Mouse (Mus musculus): ENCODE results near the gene Polr3gl. TPM values are rescaled to one million over a fixed set of nuclear protein-coding genes. Genes with fewer than 3 reads are reported as not detected.

Polr3gl gene
- polyA plus RNA-seq, 1 experiment from 2014 or later = 12.1 TPM

- H3K9me3 ChIP-seq (ENCODE audit: control insufficient read depth, low read length) = no peaks in the 10 kb centered on the region
- DNase-seq (ENCODE audit: low spot score, missing footprints) (peak; percentile 69), ATAC-seq (ENCODE audit: low FRiP score) (no peak)
- no peak overlapping the region for H3K27ac ChIP-seq (ENCODE audit: low read depth, low read length)
- H3K9ac ChIP-seq (ENCODE audit: low read length) = no peak overlapping the region
- H3K4me3 ChIP-seq (ENCODE audit: low read depth, low read length) = no peak overlapping the region
- no peaks in the 10 kb centered on the region for H3K4me1 ChIP-seq (ENCODE audit: control insufficient read depth, insufficient read depth, low read length)
- no peak overlapping the region for H3K4me2 ChIP-seq
- H3K27me3 ChIP-seq (ENCODE audit: control insufficient read depth, insufficient read depth, low read length) = no peaks in the 10 kb centered on the region
- no peaks in the 10 kb centered on the region for H3K36me3 ChIP-seq (ENCODE audit: control insufficient read depth, insufficient read depth, low read length)
- 86% methylated on average over 11 of the region's 11 CpGs for WGBS
Observed at GRCm38 (mm10) chr3:96569966-96570605, 23.9 kb downstream of the Polr3gl start.

- H3K4me2 ChIP-seq = no peak overlapping the region
- no peaks in the 10 kb centered on the region for H3K9me3 ChIP-seq (ENCODE audit: control insufficient read depth, low read length)
- DNase-seq (ENCODE audit: low spot score, missing footprints) (no peak), ATAC-seq (ENCODE audit: low FRiP score) (no peak)
- no peak overlapping the region for H3K4me3 ChIP-seq (ENCODE audit: low read depth, low read length)
- no peaks in the 10 kb centered on the region for H3K27me3 ChIP-seq (ENCODE audit: control insufficient read depth, insufficient read depth, low read length)
- H3K4me1 ChIP-seq (ENCODE audit: control insufficient read depth, insufficient read depth, low read length) = no peaks in the 10 kb centered on the region
- 81% methylated on average over 13 of the region's 13 CpGs for WGBS
- H3K36me3 ChIP-seq (ENCODE audit: control insufficient read depth, insufficient read depth, low read length) = no peaks in the 10 kb centered on the region
- H3K9ac ChIP-seq (ENCODE audit: low read length) = no peak overlapping the region
- H3K27ac ChIP-seq (ENCODE audit: low read depth, low read length) = no peak overlapping the region
Observed at GRCm38 (mm10) chr3:96569506-96569905, 24.5 kb downstream of the Polr3gl start.

- Histone ChIP-seq H3K4me2 (no peak overlapping the region), H3K27ac (ENCODE audit: low read depth, low read length) (no peak overlapping the region), H3K4me3 (ENCODE audit: low read depth, low read length) (no peak overlapping the region), H3K27me3 (ENCODE audit: control insufficient read depth, insufficient read depth, low read length) (no peaks in the 10 kb centered on the region), H3K9ac (ENCODE audit: low read length) (no peak overlapping the region), H3K4me1 (ENCODE audit: control insufficient read depth, insufficient read depth, low read length) (no peaks in the 10 kb centered on the region), H3K9me3 (ENCODE audit: control insufficient read depth, low read length) (no peaks in the 10 kb centered on the region), H3K36me3 (ENCODE audit: control insufficient read depth, insufficient read depth, low read length) (no peaks in the 10 kb centered on the region)
- WGBS = 62% methylated on average over 8 of the region's 8 CpGs
- no peak for ATAC-seq (ENCODE audit: low FRiP score)
- no peak for DNase-seq (ENCODE audit: low spot score, missing footprints)
Observed at GRCm38 (mm10) chr3:96568605-96569004, 25.4 kb downstream of the Polr3gl start.

GRCm38 (mm10) chr3:96566661-96567450 lies 27.1 kb downstream of the Polr3gl start:
- H3K36me3 ChIP-seq (ENCODE audit: control insufficient read depth, insufficient read depth, low read length) = no peaks in the 10 kb centered on the region
- H3K4me3 ChIP-seq (ENCODE audit: low read depth, low read length) = no peak overlapping the region
- no peaks in the 10 kb centered on the region for H3K9me3 ChIP-seq (ENCODE audit: control insufficient read depth, low read length)
- no peak overlapping the region for H3K27ac ChIP-seq (ENCODE audit: low read depth, low read length)
- DNase-seq (ENCODE audit: low spot score, missing footprints) (no peak), ATAC-seq (ENCODE audit: low FRiP score) (no peak)
- H3K4me1 ChIP-seq (ENCODE audit: control insufficient read depth, insufficient read depth, low read length) = no peaks in the 10 kb centered on the region
- no peak overlapping the region for H3K4me2 ChIP-seq
- 94% methylated on average over 8 of the region's 8 CpGs for WGBS
- no peaks in the 10 kb centered on the region for H3K27me3 ChIP-seq (ENCODE audit: control insufficient read depth, insufficient read depth, low read length)
- H3K9ac ChIP-seq (ENCODE audit: low read length) = no peak overlapping the region

GRCm38 (mm10) chr3:96565105-96565504 lies 28.9 kb downstream of the Polr3gl start:
- Histone ChIP-seq H3K4me2 (no peak overlapping the region), H3K27me3 (ENCODE audit: control insufficient read depth, insufficient read depth, low read length) (no peaks in the 10 kb centered on the region), H3K36me3 (ENCODE audit: control insufficient read depth, insufficient read depth, low read length) (0 out of 2 replicates have a peak, but pooled peaks cover 3% of the 10 kb centered on the region), H3K9me3 (ENCODE audit: control insufficient read depth, low read length) (no peaks in the 10 kb centered on the region), H3K27ac (ENCODE audit: low read depth, low read length) (no peak overlapping the region), H3K4me3 (ENCODE audit: low read depth, low read length) (no peak overlapping the region), H3K9ac (ENCODE audit: low read length) (no peak overlapping the region), H3K4me1 (ENCODE audit: control insufficient read depth, insufficient read depth, low read length) (0 out of 2 replicates have a peak, but pooled peaks cover 2% of the 10 kb centered on the region)
- no peak for DNase-seq (ENCODE audit: low spot score, missing footprints)
- 85% methylated on average over 3 of the region's 3 CpGs for WGBS
- no peak for ATAC-seq (ENCODE audit: low FRiP score)

- no peak overlapping the region for H3K4me3 ChIP-seq (ENCODE audit: low read depth, low read length)
- H3K9ac ChIP-seq (ENCODE audit: low read length) = no peak overlapping the region
- DNase-seq (ENCODE audit: low spot score, missing footprints) (no peak), ATAC-seq (ENCODE audit: low FRiP score) (no peak)
- no peaks in the 10 kb centered on the region for H3K9me3 ChIP-seq (ENCODE audit: control insufficient read depth, low read length)
- H3K4me2 ChIP-seq = no peak overlapping the region
- 0 out of 2 replicates have a peak, but pooled peaks cover 5% of the 10 kb centered on the region for H3K36me3 ChIP-seq (ENCODE audit: control insufficient read depth, insufficient read depth, low read length)
- H3K27ac ChIP-seq (ENCODE audit: low read depth, low read length) = no peak overlapping the region
- 81% methylated on average over 7 of the region's 7 CpGs for WGBS
- peaks cover 6% of the 10 kb centered on the region; the same call in 1 of the 2 replicates for H3K4me1 ChIP-seq (ENCODE audit: control insufficient read depth, insufficient read depth, low read length)
- no peaks in the 10 kb centered on the region for H3K27me3 ChIP-seq (ENCODE audit: control insufficient read depth, insufficient read depth, low read length)
Observed at GRCm38 (mm10) chr3:96564633-96565032, 29.3 kb downstream of the Polr3gl start.

- H3K9ac ChIP-seq (ENCODE audit: low read length) = no peak overlapping the region
- no peak overlapping the region for H3K4me2 ChIP-seq
- DNase-seq (ENCODE audit: low spot score, missing footprints) = no peak
- H3K36me3 ChIP-seq (ENCODE audit: control insufficient read depth, insufficient read depth, low read length) = 0 out of 2 replicates have a peak, but pooled peaks cover 7% of the 10 kb centered on the region
- H3K4me1 ChIP-seq (ENCODE audit: control insufficient read depth, insufficient read depth, low read length) = peaks cover 11% of the 10 kb centered on the region; the same call in 1 of the 2 replicates
- H3K9me3 ChIP-seq (ENCODE audit: control insufficient read depth, low read length) = no peaks in the 10 kb centered on the region
- no peak overlapping the region for H3K27ac ChIP-seq (ENCODE audit: low read depth, low read length)
- no peak for ATAC-seq (ENCODE audit: low FRiP score)
- H3K27me3 ChIP-seq (ENCODE audit: control insufficient read depth, insufficient read depth, low read length) = no peaks in the 10 kb centered on the region
- H3K4me3 ChIP-seq (ENCODE audit: low read depth, low read length) = no peak overlapping the region
- 83% methylated on average over 10 of the region's 10 CpGs for WGBS
Observed at GRCm38 (mm10) chr3:96563911-96564632, 29.9 kb downstream of the Polr3gl start.

- Histone ChIP-seq H3K36me3 (ENCODE audit: control insufficient read depth, insufficient read depth, low read length) (0 out of 2 replicates have a peak, but pooled peaks cover 7% of the 10 kb centered on the region), H3K4me1 (ENCODE audit: control insufficient read depth, insufficient read depth, low read length) (peaks cover 16% of the 10 kb centered on the region; the same call in 1 of the 2 replicates), H3K9ac (ENCODE audit: low read length) (no peak overlapping the region), H3K4me3 (ENCODE audit: low read depth, low read length) (no peak overlapping the region), H3K27me3 (ENCODE audit: control insufficient read depth, insufficient read depth, low read length) (no peaks in the 10 kb centered on the region), H3K9me3 (ENCODE audit: control insufficient read depth, low read length) (no peaks in the 10 kb centered on the region), H3K4me2 (no peak overlapping the region), H3K27ac (ENCODE audit: low read depth, low read length) (no peak overlapping the region)
- WGBS = 94% methylated on average over 8 of the region's 8 CpGs
- no peak for DNase-seq (ENCODE audit: low spot score, missing footprints)
- ATAC-seq (ENCODE audit: low FRiP score) = no peak
Observed at GRCm38 (mm10) chr3:96563267-96563666, 30.7 kb downstream of the Polr3gl start.

Measured in midbrain, embryonic 11.5 days (tissue).